Mouse (Mus musculus) neural tube, embryonic 11.5 days (tissue): ENCODE measurements at regions not wholly inside any gene's neighbourhood (a gene's known extent, or its start where the extent isn't known, plus 50 kb on each side); places are given as distances from the start of the nearest gene placed in this dataset.

Source experiments
- ATAC-seq: fragments of 200-750 bp; cut with Nextera tagmentation; 2 replicates; pipeline ENCODE4 v1.8.0; 2017; ENCODE audit warnings: moderate number of reproducible peaks, mild to moderate bottlenecking, moderate TSS enrichment, moderate library complexity; ENCODE audit not compliant: insufficient read depth, low FRiP score, low TSS enrichment
- DNase-seq: peaks from one replicate; pipeline ENCODE4 v3.0.0-alpha.2; 2015; ENCODE audit warnings: low spot score
- H3K27ac ChIP-seq: fragments of 300-500 bp; sonication (generic); 2 replicates; pipeline ENCODE4 v1.5.1; 2014; ENCODE audit warnings: low read depth, mild to moderate bottlenecking, low read length
- H3K27me3 ChIP-seq: fragments of 300-500 bp; sonication (generic); 2 replicates; pipeline ENCODE4 v1.6.1; 2014; ENCODE audit warnings: mild to moderate bottlenecking, low read length, mixed read lengths; ENCODE audit not compliant: control insufficient read depth, insufficient read depth
- H3K36me3 ChIP-seq: fragments of 300-500 bp; sonication (generic); 2 replicates; pipeline ENCODE4 v1.6.1; 2014; ENCODE audit warnings: mild to moderate bottlenecking, low read length, moderate library complexity, mixed read lengths; ENCODE audit not compliant: control insufficient read depth, insufficient read depth
- H3K4me1 ChIP-seq: fragments of 300-500 bp; sonication (generic); 2 replicates; pipeline ENCODE4 v1.6.1; 2014; ENCODE audit warnings: low read length, mixed read lengths; ENCODE audit not compliant: control insufficient read depth, insufficient read depth
- H3K4me2 ChIP-seq: fragments of 300-500 bp; sonication (generic); 2 replicates; pipeline ENCODE4 v1.6.1; 2014; ENCODE audit warnings: low read depth, mild to moderate bottlenecking, moderate library complexity
- H3K4me3 ChIP-seq: fragments of 300-500 bp; sonication (generic); 2 replicates; pipeline ENCODE4 v1.5.1; 2014; ENCODE audit warnings: low read depth, low read length
- H3K9ac ChIP-seq: fragments of 300-500 bp; sonication (generic); 2 replicates; pipeline ENCODE4 v1.6.1; 2014; ENCODE audit warnings: mild to moderate bottlenecking, low read length
- H3K9me3 ChIP-seq: fragments of 300-500 bp; sonication (generic); 2 replicates; pipeline ENCODE4 v1.6.1; 2016; ENCODE audit warnings: low read length; ENCODE audit not compliant: control insufficient read depth
- WGBS: fragments of 180-500 bp; shearing (Covaris S2); extraction: QIAGEN DNeasy Blood & Tissue Kit; methylation state at CpG from one replicate; pipeline ENCODE4 v1.1.7; 2014; 5-methylcytosine and 5-hydroxymethylcytosine counted together

DNA sequence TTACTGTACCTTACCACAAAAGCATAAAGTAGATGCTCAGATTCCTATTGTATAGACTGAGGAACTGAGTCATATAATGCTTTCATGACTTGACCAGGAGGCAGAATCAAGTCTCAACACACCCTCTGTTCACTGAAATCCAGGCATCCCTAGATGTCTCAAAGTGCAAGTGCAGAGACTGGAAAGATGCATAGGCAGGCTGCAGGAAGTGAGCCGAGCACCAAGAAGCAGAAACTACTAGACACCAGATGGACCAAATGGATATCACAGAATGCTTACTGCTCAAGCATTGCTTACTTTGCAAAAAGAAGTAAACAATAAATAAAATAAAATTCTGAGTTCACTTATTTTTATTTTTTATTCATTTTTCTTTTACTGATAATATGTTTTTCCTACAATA is 143.0 kb upstream of the Cpeb2 start:
- H3K4me2 ChIP-seq = no peak overlapping the region
- DNase-seq = no peak
- H3K27me3 ChIP-seq = no peaks in the 10 kb centered on the region

GRCm38 (mm10) chr5:43093647-43094326 is 139.2 kb upstream of the Cpeb2 start:
- Histone ChIP-seq H3K4me1 (0 out of 2 replicates have a peak, but pooled peaks cover 2% of the 10 kb centered on the region), H3K27ac (no peak overlapping the region), H3K4me2 (no peak overlapping the region), H3K27me3 (no peaks in the 10 kb centered on the region), H3K4me3 (no peak overlapping the region), H3K9me3 (no peaks in the 10 kb centered on the region), H3K9ac (no peak overlapping the region), H3K36me3 (no peaks in the 10 kb centered on the region)
- DNase-seq (no peak), ATAC-seq (peak; percentile 41; the same call in 1 of the 2 replicates)
- 74% methylated on average over 5 of the region's 5 CpGs for WGBS

More for the DNA sequence above, 143.0 kb upstream of the Cpeb2 start:
- H3K4me1 ChIP-seq = 0 out of 2 replicates have a peak, but pooled peaks cover 2% of the 10 kb centered on the region
- H3K27ac ChIP-seq = no peak overlapping the region
- no peaks in the 10 kb centered on the region for H3K9me3 ChIP-seq
- H3K4me3 ChIP-seq = no peak overlapping the region
- 90% methylated on average over 1 of the region's 1 CpGs for WGBS
- no peak for ATAC-seq
- H3K9ac ChIP-seq = no peak overlapping the region
- H3K36me3 ChIP-seq = no peaks in the 10 kb centered on the region

DNA sequence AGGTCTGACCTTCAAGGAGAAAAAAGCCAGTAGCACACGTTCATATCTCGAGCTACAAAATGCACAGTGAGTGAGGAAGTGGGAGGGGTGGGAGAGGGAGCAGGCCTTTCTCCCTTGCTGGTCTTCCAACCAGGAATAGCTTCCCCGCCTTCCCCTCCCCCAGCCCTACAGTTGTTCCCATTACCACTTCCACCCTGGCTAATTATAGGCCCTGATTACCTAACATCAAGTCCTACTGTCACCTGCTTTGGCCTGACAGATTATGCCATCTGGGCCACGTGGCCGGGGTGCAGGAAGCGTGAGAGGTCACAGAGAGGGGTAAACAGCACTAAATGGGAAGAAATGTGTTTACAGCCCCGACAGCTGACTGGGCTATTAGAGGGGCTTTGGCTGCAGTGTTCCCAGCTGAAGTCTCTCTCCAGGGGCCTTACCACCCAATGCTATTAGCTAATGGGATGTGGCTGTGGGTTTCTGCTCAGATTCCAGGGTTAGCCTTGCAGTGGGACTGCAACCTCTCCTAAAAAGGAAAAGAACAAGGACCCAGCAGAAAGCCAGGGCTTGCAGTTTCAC is 138.6 kb upstream of the Cpeb2 start:
- no peak overlapping the region for H3K9ac ChIP-seq
- no peak overlapping the region for H3K27ac ChIP-seq
- H3K4me1 ChIP-seq = 0 out of 2 replicates have a peak, but pooled peaks cover 2% of the 10 kb centered on the region
- H3K9me3 ChIP-seq = no peaks in the 10 kb centered on the region
- no peaks in the 10 kb centered on the region for H3K27me3 ChIP-seq
- no peaks in the 10 kb centered on the region for H3K36me3 ChIP-seq
- ATAC-seq (peak; percentile 76), DNase-seq (peak; percentile 37)
- WGBS = 16% methylated on average over 7 of the region's 7 CpGs
- no peak overlapping the region for H3K4me2 ChIP-seq
- H3K4me3 ChIP-seq = no peak overlapping the region

DNA sequence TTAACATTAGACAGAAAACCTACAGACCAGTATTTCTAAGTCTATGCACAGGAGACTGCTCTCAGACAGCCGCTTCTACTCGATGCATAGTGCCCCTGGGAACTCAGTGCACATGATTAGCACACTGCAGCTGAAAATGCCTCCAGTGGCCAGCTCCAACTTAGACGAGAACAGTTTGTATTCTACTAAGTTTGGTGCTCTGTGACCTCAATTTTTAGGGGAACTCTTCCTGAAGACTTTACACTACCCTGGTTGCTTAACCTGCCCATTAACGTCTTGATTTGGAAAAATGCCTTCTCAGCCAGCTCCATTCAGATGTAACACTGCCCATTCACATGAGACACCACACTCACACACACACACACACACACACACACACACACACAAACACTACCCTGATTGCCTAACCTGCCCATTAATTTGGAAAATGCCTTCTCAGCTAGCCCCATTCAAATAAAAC is 130.9 kb upstream of the Cpeb2 start:
- Histone ChIP-seq H3K9me3 (no peaks in the 10 kb centered on the region), H3K4me1 (no peaks in the 10 kb centered on the region), H3K36me3 (no peaks in the 10 kb centered on the region), H3K27ac (no peak overlapping the region), H3K27me3 (no peaks in the 10 kb centered on the region), H3K9ac (no peak overlapping the region), H3K4me3 (no peak overlapping the region), H3K4me2 (no peak overlapping the region)
- DNase-seq (no peak), ATAC-seq (no peak)
- WGBS = 51% methylated on average over 4 of the region's 4 CpGs

DNA sequence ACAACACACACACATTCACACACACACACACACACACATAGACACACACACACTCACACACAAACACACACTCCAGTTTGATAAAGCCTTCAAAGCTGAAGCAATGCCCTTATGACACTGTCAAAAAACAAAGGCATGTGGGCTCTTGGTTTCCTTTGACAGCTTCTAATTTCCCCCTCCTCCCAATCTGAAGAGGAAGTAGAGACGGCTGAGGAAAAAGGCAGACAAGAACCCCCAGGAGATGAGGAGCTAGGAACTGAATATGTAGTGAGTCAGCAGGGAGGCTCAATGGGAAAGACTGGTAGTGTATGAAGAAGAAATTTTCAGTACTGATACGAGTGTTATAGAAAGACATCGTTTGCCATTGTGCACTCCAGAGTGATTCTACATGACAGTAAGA is 130.4 kb upstream of the Cpeb2 start:
- Histone ChIP-seq H3K4me2 (no peak overlapping the region), H3K9me3 (no peaks in the 10 kb centered on the region), H3K4me1 (no peaks in the 10 kb centered on the region), H3K27ac (no peak overlapping the region), H3K27me3 (no peaks in the 10 kb centered on the region), H3K4me3 (no peak overlapping the region), H3K36me3 (no peaks in the 10 kb centered on the region), H3K9ac (no peak overlapping the region)
- WGBS = 72% methylated on average over 3 of the region's 3 CpGs
- DNase-seq (no peak), ATAC-seq (no peak)

DNA sequence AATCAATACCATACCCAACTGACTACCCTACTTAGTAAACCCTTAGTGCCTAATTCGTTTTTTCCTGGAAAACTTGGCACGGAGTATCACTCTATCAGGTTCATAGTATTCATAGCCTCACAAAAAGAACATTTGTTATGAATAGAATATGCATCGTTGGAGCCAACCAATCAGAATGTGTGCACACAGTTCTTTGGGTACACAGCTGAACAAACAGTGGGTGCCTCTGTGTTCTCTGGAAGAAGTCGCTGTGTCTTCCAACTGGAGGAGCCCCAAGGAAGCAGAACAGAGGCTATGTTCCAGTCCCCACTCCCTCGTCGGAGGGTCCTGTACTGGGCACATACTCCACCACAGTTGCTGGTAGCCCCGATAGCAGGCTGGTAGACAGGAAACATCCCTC is 129.2 kb upstream of the Cpeb2 start:
- Histone ChIP-seq H3K27ac (no peak overlapping the region), H3K4me3 (no peak overlapping the region), H3K9me3 (no peaks in the 10 kb centered on the region), H3K36me3 (no peaks in the 10 kb centered on the region), H3K9ac (no peak overlapping the region), H3K4me1 (no peaks in the 10 kb centered on the region), H3K27me3 (no peaks in the 10 kb centered on the region), H3K4me2 (no peak overlapping the region)
- ATAC-seq (no peak), DNase-seq (no peak)
- WGBS = 87% methylated on average over 7 of the region's 7 CpGs

- Histone ChIP-seq H3K9ac (no peak overlapping the region), H3K27ac (no peak overlapping the region), H3K4me1 (no peaks in the 10 kb centered on the region), H3K4me2 (no peak overlapping the region), H3K36me3 (no peaks in the 10 kb centered on the region), H3K9me3 (no peaks in the 10 kb centered on the region), H3K27me3 (no peaks in the 10 kb centered on the region), H3K4me3 (no peak overlapping the region)
- 73% methylated on average over 5 of the region's 5 CpGs for WGBS
- ATAC-seq (no peak), DNase-seq (no peak)
Measured at GRCm38 (mm10) chr5:43105528-43105927, 127.4 kb upstream of the Cpeb2 start.

DNA sequence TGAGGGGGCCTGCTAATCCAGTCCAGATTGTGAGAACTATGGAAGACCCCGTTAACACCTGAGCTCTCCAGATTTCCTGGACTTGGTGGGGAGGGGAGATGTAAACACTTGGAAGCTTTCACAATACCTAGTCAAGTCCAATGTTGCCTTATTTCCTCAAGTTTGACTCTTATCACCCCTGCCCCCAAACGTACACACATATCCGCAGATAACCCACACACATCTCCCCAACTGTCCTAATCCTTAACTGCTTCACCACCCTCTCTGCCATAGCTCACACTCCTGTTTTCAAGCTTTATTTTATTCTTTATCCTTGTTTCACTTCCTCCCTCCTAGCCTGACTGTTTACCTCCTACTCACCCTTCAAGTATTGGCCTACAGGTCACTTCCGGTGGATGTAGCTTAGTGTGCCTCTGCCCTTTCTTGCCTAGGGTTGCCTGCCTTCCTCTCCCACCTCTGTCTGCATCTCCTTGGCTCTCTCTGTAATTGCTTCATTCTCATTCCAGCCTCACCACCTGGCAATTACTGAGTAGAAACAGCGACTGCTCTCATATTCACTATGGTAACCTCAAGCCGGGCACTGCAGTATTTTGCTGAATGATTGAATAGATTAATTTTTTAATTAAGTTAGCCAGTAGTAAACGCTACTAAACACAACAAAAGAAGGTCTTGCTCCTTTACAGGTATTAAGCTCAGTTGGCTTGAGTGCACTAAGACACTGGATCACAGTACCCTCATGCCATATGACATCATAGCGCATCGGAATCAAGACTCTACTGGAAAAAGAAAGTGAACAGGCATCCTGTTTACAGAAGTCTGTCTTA is 125.3 kb upstream of the Cpeb2 start:
- no peak for ATAC-seq
- Histone ChIP-seq H3K4me2 (no peak overlapping the region), H3K27me3 (no peaks in the 10 kb centered on the region), H3K4me1 (no peaks in the 10 kb centered on the region), H3K9ac (no peak overlapping the region), H3K27ac (no peak overlapping the region), H3K4me3 (no peak overlapping the region), H3K36me3 (no peaks in the 10 kb centered on the region), H3K9me3 (no peaks in the 10 kb centered on the region)
- WGBS = 93% methylated on average over 9 of the region's 9 CpGs
- no peak for DNase-seq
